Mouse (Mus musculus): ENCODE results near the gene Wfikkn1.

GRCm38 (mm10) chr17:25914295-25914694, 33.6 kb upstream of the Wfikkn1 start:
- TF ChIP-seq CTCF (IDR thresholded peaks at IDR 0.05; ENCODE audit: borderline replicate concordance, control insufficient read depth, extremely low read depth, insufficient read depth, low read length, poor library complexity), result no peak
- TF ChIP-seq POLR2A (IDR thresholded peaks at IDR 0.05; ENCODE audit: control insufficient read depth, extremely low read depth, insufficient read depth, low read length, poor library complexity), result no peak
